Mouse (Mus musculus) hindbrain, postnatal 0 days (tissue): Measurements from ENCODE around the gene Gsap. TPM values are rescaled to one million over a fixed set of nuclear protein-coding genes. Genes with fewer than 3 reads are reported as not detected.

Source experiments
- ATAC-seq: fragments of 200-750 bp; cut with Nextera tagmentation; 2 replicates; pipeline ENCODE4 v1.8.0; 2017; ENCODE audit warnings: mild to moderate bottlenecking, moderate TSS enrichment, moderate library complexity
- DNase-seq: peaks from one replicate; pipeline ENCODE4 v3.0.0-alpha.2; 2015; ENCODE audit warnings: low spot score
- H3K27ac ChIP-seq: fragments of 300-500 bp; sonication (generic); 2 replicates; pipeline ENCODE4 v1.5.1; 2014; ENCODE audit warnings: mild to moderate bottlenecking
- H3K27me3 ChIP-seq: fragments of 300-500 bp; sonication (generic); 2 replicates; pipeline ENCODE4 v1.6.1; 2014; ENCODE audit warnings: low read length, mixed read lengths; ENCODE audit not compliant: insufficient read depth
- H3K36me3 ChIP-seq: fragments of 300-500 bp; sonication (generic); 2 replicates; pipeline ENCODE4 v1.6.1; 2014; ENCODE audit warnings: low read length, mixed read lengths; ENCODE audit not compliant: insufficient read depth
- H3K4me1 ChIP-seq: fragments of 300-500 bp; sonication (generic); 2 replicates; pipeline ENCODE4 v1.6.1; 2014; ENCODE audit warnings: antibody characterized with exemption, low read length, mixed read lengths; ENCODE audit not compliant: insufficient read depth
- H3K4me2 ChIP-seq: fragments of 300-500 bp; sonication (generic); 2 replicates; pipeline ENCODE4 v1.6.1; 2014; ENCODE audit warnings: low read depth, mild to moderate bottlenecking, low read length, moderate library complexity, mixed read lengths
- H3K4me3 ChIP-seq: fragments of 300-500 bp; sonication (generic); 2 replicates; pipeline ENCODE4 v1.5.1; 2014; ENCODE audit warnings: low read length
- H3K9ac ChIP-seq: fragments of 300-500 bp; sonication (generic); replicated peaks from 2 replicates; pipeline ENCODE4 v1.6.1; 2014; ENCODE audit warnings: mild to moderate bottlenecking, low read length, moderate library complexity, mixed read lengths
- H3K9me3 ChIP-seq: fragments of 300-500 bp; sonication (generic); 2 replicates; pipeline ENCODE4 v1.6.1; 2016; ENCODE audit warnings: low read length, mixed read lengths
- CTCF ChIP-seq: IDR thresholded peaks from 2 replicates; pipeline ENCODE4 v1.5.1; 2016; ENCODE audit warnings: antibody characterized with exemption, control low read depth, low read depth
- WGBS: fragments of 180-500 bp; shearing (Covaris S2); extraction: QIAGEN DNeasy Blood & Tissue Kit; methylation state at CpG from one replicate; pipeline ENCODE4 v1.1.7; 2014; 5-methylcytosine and 5-hydroxymethylcytosine counted together
- polyA plus RNA-seq: library from polyadenylated mRNA; unstranded; fragments of >200 nt; fragmentation: Nextera tagmentation; extraction: Ambion mirVana; gene quantifications from 2 replicates; pipeline ENCODE4 v1.2.1, GENCODE M21; 2015
- total RNA-seq: library from RNA; depleted of rRNA; stranded (reverse); fragments of >200 nt; gene quantifications from 2 replicates; pipeline ENCODE4 v1.2.3, GENCODE M21; 2014

The Gsap gene
- total and polyA plus RNA-seq, 2 experiments from 2014 or later = 8.3 to 11.0 TPM

DNA sequence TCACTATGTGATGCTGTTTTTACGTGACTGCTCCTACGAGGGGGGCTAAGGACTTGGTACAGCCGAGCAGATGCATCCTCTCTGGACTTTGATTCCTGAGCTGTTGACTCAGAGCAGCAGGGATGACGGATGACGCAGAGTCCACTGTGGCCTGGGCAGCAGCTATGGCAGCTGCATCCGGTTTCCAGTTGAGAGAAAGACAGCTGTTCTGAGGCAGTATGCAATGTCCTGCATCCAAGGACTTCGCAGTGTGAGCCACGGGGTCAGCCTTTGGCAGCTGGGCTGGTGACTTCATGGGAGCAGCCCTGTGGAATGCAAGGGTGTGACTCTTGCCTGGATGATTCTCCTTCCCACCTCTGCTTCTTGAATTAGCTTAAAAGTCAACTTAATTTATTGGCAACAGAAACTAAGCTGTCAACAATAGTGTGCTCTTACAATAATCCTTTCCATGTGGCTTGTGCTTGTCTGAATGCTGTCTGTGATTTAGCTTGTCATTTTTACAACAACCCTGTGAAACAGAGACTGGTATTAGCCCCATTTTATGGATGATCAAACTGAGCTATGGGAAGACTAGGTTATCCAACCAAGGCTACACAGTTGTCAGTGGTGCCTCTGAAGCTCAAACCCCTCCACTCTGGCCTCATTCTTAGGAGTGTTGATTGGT lies 41.4 kb upstream of the Gsap start:
- no peak overlapping the region for H3K27ac ChIP-seq
- H3K27me3 ChIP-seq = no peaks in the 10 kb centered on the region
- no peak overlapping the region for H3K4me2 ChIP-seq
- no peaks in the 10 kb centered on the region for H3K36me3 ChIP-seq
- no peak overlapping the region for H3K9ac ChIP-seq
- ATAC-seq (peak; percentile 65), DNase-seq (peak; percentile 32)
- no peaks in the 10 kb centered on the region for H3K9me3 ChIP-seq
- TF ChIP-seq CTCF = no peak
- 54% methylated on average over 8 of the region's 8 CpGs for WGBS
- H3K4me1 ChIP-seq = no peaks in the 10 kb centered on the region
- no peak overlapping the region for H3K4me3 ChIP-seq

- Histone ChIP-seq H3K4me3 (no peak overlapping the region), H3K9ac (no peak overlapping the region), H3K4me1 (no peaks in the 10 kb centered on the region), H3K9me3 (0 out of 2 replicates have a peak, but pooled peaks cover 4% of the 10 kb centered on the region), H3K36me3 (no peaks in the 10 kb centered on the region), H3K4me2 (no peak overlapping the region), H3K27me3 (no peaks in the 10 kb centered on the region), H3K27ac (no peak overlapping the region)
- no peak for ATAC-seq
- WGBS = 73% methylated on average over 3 of the region's 3 CpGs
- TF ChIP-seq CTCF = no peak
- no peak for DNase-seq
These were observed 37.7 kb upstream of the Gsap start for GRCm38 (mm10) chr5:21148358-21148757.

DNA sequence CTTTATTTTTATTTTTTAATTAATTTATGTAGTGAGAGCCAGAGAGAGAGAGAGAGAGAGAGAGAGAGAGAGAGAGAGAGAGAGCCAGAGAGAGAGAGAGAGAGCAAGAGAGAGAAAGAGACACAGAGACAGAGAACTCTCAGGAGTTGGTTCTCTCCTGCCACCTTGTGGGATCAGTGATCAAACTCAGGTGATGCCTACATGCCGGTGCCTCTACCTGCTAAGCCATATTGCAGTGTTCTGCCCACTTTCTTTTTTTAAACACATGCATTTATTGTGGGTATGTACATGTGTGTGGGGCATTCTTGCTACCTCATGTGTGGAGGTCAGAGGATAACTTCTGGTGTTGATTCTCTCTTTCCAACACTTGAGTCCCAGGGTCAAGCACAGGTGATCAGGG lies 32.4 kb upstream of the Gsap start:
- H3K4me1 ChIP-seq = no peaks in the 10 kb centered on the region
- no peak overlapping the region for H3K4me2 ChIP-seq
- no peak overlapping the region for H3K27ac ChIP-seq
- WGBS = 78% methylated on average over 1 of the region's 1 CpGs
- no peak overlapping the region for H3K4me3 ChIP-seq
- TF ChIP-seq CTCF = no peak
- H3K9me3 ChIP-seq = peaks cover 4% of the 10 kb centered on the region; the same call in 1 of the 2 replicates
- DNase-seq = no peak
- H3K27me3 ChIP-seq = no peaks in the 10 kb centered on the region
- no peak for ATAC-seq
- H3K9ac ChIP-seq = no peak overlapping the region
- H3K36me3 ChIP-seq = no peaks in the 10 kb centered on the region

GRCm38 (mm10) chr5:21156770-21157169 lies 29.3 kb upstream of the Gsap start:
- no peak overlapping the region for H3K4me3 ChIP-seq
- no peak for ATAC-seq

GRCm38 (mm10) chr5:21159536-21159935 lies 26.5 kb upstream of the Gsap start:
- 77% methylated on average over 3 of the region's 3 CpGs for WGBS
- ATAC-seq (no peak), DNase-seq (no peak)
- Histone ChIP-seq H3K9me3 (no peaks in the 10 kb centered on the region), H3K27ac (no peak overlapping the region), H3K9ac (no peak overlapping the region), H3K4me3 (no peak overlapping the region), H3K4me1 (no peaks in the 10 kb centered on the region), H3K27me3 (no peaks in the 10 kb centered on the region), H3K4me2 (no peak overlapping the region), H3K36me3 (no peaks in the 10 kb centered on the region)
- TF ChIP-seq CTCF = no peak

More at GRCm38 (mm10) chr5:21156770-21157169, 29.3 kb upstream of the Gsap start:
- DNase-seq = no peak
- no peaks in the 10 kb centered on the region for H3K27me3 ChIP-seq
- no peaks in the 10 kb centered on the region for H3K4me1 ChIP-seq
- H3K36me3 ChIP-seq = no peaks in the 10 kb centered on the region
- H3K9me3 ChIP-seq = no peaks in the 10 kb centered on the region; the same call in 1 of the 2 replicates
- TF ChIP-seq CTCF = no peak
- no peak overlapping the region for H3K27ac ChIP-seq
- no peak overlapping the region for H3K4me2 ChIP-seq
- WGBS = 86% methylated on average over 3 of the region's 3 CpGs
- H3K9ac ChIP-seq = no peak overlapping the region

DNA sequence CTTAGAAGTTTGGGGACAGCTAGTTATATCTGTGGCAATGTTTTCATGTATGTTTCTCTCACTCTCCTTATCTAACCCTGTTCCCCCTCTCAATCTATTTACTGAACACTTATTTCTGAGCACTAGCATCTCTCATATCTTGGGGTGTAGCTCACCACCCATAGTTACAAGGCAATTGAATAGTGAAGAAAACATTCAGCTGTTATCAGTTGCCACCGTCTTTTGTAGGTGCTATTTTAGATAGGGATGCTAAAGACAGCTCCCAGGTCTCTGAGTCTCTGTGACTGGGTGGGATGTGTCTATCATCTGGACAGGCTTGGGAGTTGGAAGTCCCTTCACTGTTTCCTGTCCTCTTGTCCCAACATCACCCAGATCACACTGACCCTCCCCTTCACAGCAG lies 25.3 kb upstream of the Gsap start:
- WGBS = 83% methylated on average over 1 of the region's 1 CpGs

DNA sequence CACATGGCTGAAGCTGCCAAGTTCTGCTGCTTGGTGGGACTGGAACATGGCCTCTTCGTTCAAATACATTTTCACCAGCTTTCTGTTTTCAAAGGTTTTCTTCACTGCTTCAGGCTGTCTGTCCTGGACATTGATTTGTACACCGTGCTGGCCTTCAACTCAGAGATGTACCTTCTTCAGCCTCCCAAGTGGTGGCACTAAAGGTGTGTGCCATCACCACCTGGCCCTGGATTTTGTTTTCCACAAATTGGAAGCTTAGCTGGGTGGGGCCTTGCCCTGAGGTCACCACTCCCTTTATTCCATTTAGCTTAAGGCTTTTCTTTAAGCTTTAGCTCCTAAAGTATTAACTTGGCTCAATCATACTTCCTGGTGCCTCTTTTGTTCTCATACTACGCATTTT lies 22.6 kb upstream of the Gsap start:
- Histone ChIP-seq H3K4me3 (no peak overlapping the region), H3K36me3 (no peaks in the 10 kb centered on the region), H3K4me2 (no peak overlapping the region), H3K27ac (no peak overlapping the region), H3K27me3 (no peaks in the 10 kb centered on the region), H3K4me1 (no peaks in the 10 kb centered on the region), H3K9me3 (no peaks in the 10 kb centered on the region), H3K9ac (no peak overlapping the region)
- no peak for ATAC-seq
- no peak for TF ChIP-seq CTCF
- 91% methylated on average over 3 of the region's 3 CpGs for WGBS
- DNase-seq = no peak

More for the DNA sequence above, 25.3 kb upstream of the Gsap start:
- Histone ChIP-seq H3K27me3 (no peaks in the 10 kb centered on the region), H3K4me2 (no peak overlapping the region), H3K36me3 (no peaks in the 10 kb centered on the region), H3K4me1 (no peaks in the 10 kb centered on the region), H3K27ac (no peak overlapping the region), H3K4me3 (no peak overlapping the region), H3K9me3 (no peaks in the 10 kb centered on the region), H3K9ac (no peak overlapping the region)
- TF ChIP-seq CTCF = no peak
- no peak for ATAC-seq
- no peak for DNase-seq
